Mouse (Mus musculus): ENCODE measurements around the gene Acot3.
"Not testable (repeated sequence)": the region's sequence is repeated elsewhere in the genome, so short reads cannot be mapped to it uniquely, and the experiment has no call there.

Gene Acot3

GRCm38 (mm10) chr12:84044045-84044444 lies 7.9 kb upstream of the Acot3 start:
- no peak for DNase-seq

- no peak for DNase-seq
These were observed 5.0 kb upstream of the Acot3 start for GRCm38 (mm10) chr12:84046906-84047305.

- not testable (repeated sequence) for DNase-seq
These were observed 1.2 kb upstream of the Acot3 start for GRCm38 (mm10) chr12:84050744-84051143.

GRCm38 (mm10) chr12:84052609-84053008 lies 665 bp downstream of the Acot3 start:
- no peak for DNase-seq

- no peak for DNase-seq
These were observed 1.2 kb downstream of the Acot3 start for GRCm38 (mm10) chr12:84053173-84053572.

- peak; percentile 15 for DNase-seq
These were observed 1.9 kb downstream of the Acot3 start for GRCm38 (mm10) chr12:84053679-84054391.

- DNase-seq, result no peak
These were observed 9.0 kb downstream of the Acot3 start for GRCm38 (mm10) chr12:84060946-84061345.

GRCm38 (mm10) chr12:84062336-84062735 lies 10.4 kb downstream of the Acot3 start:
- no peak for DNase-seq

- DNase-seq, result no peak
These were observed 11.3 kb downstream of the Acot3 start for GRCm38 (mm10) chr12:84063228-84063627.

- no peak for DNase-seq
These were observed 11.9 kb downstream of the Acot3 start for GRCm38 (mm10) chr12:84063833-84064232.

GRCm38 (mm10) chr12:84064621-84065020 lies 12.7 kb downstream of the Acot3 start:
- DNase-seq, result no peak

- no peak for DNase-seq
These were observed 15.8 kb downstream of the Acot3 start for GRCm38 (mm10) chr12:84067752-84068151.

- no peak for DNase-seq
These were observed 16.4 kb downstream of the Acot3 start for GRCm38 (mm10) chr12:84068296-84068695.

- DNase-seq, result no peak
These were observed 17.0 kb downstream of the Acot3 start, which contains the start of gene Acot5 for GRCm38 (mm10) chr12:84068986-84069385. Acot5 (plus strand) TSS chr12:84069325.

- peak; percentile 54 for DNase-seq
These were observed 17.6 kb downstream of the Acot3 start for GRCm38 (mm10) chr12:84069582-84069981.

GRCm38 (mm10) chr12:84071696-84072095 lies 19.8 kb downstream of the Acot3 start:
- DNase-seq, result no peak

GRCm38 (mm10) chr12:84077371-84077990 lies 25.5 kb downstream of the Acot3 start:
- no peak for DNase-seq

GRCm38 (mm10) chr12:84083842-84084241 lies 31.9 kb downstream of the Acot3 start:
- DNase-seq, result no peak

GRCm38 (mm10) chr12:84084581-84084980 lies 32.6 kb downstream of the Acot3 start:
- no peak for DNase-seq

- DNase-seq, result not testable (repeated sequence)
These were observed 42.7 kb downstream of the Acot3 start for GRCm38 (mm10) chr12:84094666-84095065.

- no peak for DNase-seq
These were observed 47.7 kb downstream of the Acot3 start for GRCm38 (mm10) chr12:84099605-84100004.

- no peak for DNase-seq
These were observed 48.1 kb downstream of the Acot3 start for GRCm38 (mm10) chr12:84100071-84100470.

- DNase-seq, result peak; percentile 44
These were observed 48.9 kb downstream of the Acot3 start, which contains the start of gene Acot6 for GRCm38 (mm10) chr12:84100604-84101492. Acot6 (plus strand) TSS chr12:84100654.
